Mouse (Mus musculus) layer of hippocampus, adult 8-10 months (tissue): ENCODE data around the gene Gpx1. TPM values are rescaled to one million over a fixed set of nuclear protein-coding genes. Genes with fewer than 3 reads are reported as not detected.

Experiments used
- total RNA-seq, 4 experiments: library from RNA; stranded (reverse); gene quantifications; 2 replicates each; pipeline ENCODE4 v1.2.4; 2022

Gene Gpx1
- total RNA-seq, 4 experiments from 2014 or later, result 57.7 to 113 (median 78.2) TPM

Other genes with a start within 250 kb of the Gpx1 start
- gene Apeh, start 244.3 kb upstream of the Gpx1 start, total RNA-seq, result 10 to 100 TPM; 33.9 to 45.8 (median 35.5) TPM
- gene Bsn, start 148.5 kb upstream of the Gpx1 start, total RNA-seq, result 100 to 1,000 TPM; 192 to 224 (median 203) TPM
- 10 to 100 TPM; 70.4 to 75.9 (median 73.9) TPM for gene Dag1, start 74.9 kb upstream of the Gpx1 start, total RNA-seq
- gene Nicn1, start 48.5 kb upstream of the Gpx1 start, total RNA-seq, result 100 to 1,000 TPM; 106 to 131 (median 116) TPM
- 10 to 100 TPM; 30.1 to 37.2 (median 34.8) TPM for gene Amt, start 42.0 kb upstream of the Gpx1 start, total RNA-seq
- 100 to 1,000 TPM; 157 to 186 (median 166) TPM for gene Rhoa, start 32.8 kb upstream of the Gpx1 start, total RNA-seq
- gene Tcta, start 32.7 kb upstream of the Gpx1 start, total RNA-seq, result 10 to 100 TPM; 31.7 to 39.2 (median 36.8) TPM
- 100 to 1,000 TPM; 102 to 124 (median 112) TPM for gene Usp4, start 8.9 kb downstream of the Gpx1 start, total RNA-seq
- gene 1700102P08Rik, start 53.9 kb downstream of the Gpx1 start, total RNA-seq, result 1 to 10 TPM; 1.3 to 2.1 (median 1.9) TPM
- gene Ccdc36, start 89.6 kb downstream of the Gpx1 start, total RNA-seq, result under 1 TPM; 0.11 to 0.26 (median 0.15) TPM
- not detected for gene BC048562, start 97.6 kb downstream of the Gpx1 start, total RNA-seq
- 10 to 100 TPM; 31.3 to 44.7 (median 36.6) TPM for gene Ccdc71, start 121.6 kb downstream of the Gpx1 start, total RNA-seq
- 10 to 100 TPM; 22.0 to 32.0 (median 24.2) TPM for gene Klhdc8b, start 122.7 kb downstream of the Gpx1 start, total RNA-seq
- 10 to 100 TPM; 28.9 to 46.8 (median 34.7) TPM for gene Lamb2, start 140.8 kb downstream of the Gpx1 start, total RNA-seq
- gene Usp19, start 151.7 kb downstream of the Gpx1 start, total RNA-seq, result 100 to 1,000 TPM; 144 to 189 (median 157) TPM
- gene Qars, start 168.8 kb downstream of the Gpx1 start, total RNA-seq, result 10 to 100 TPM; 84.0 to 96.5 (median 89.4) TPM
- gene Qrich1, start 177.9 kb downstream of the Gpx1 start, total RNA-seq, result 100 to 1,000 TPM; 141 to 150 (median 146) TPM
- gene Impdh2, start 221.4 kb downstream of the Gpx1 start, total RNA-seq, result 10 to 100 TPM; 53.1 to 59.5 (median 58.0) TPM
- 10 to 100 TPM; 63.7 to 73.3 (median 70.0) TPM for gene Ndufaf3, start 228.5 kb downstream of the Gpx1 start, total RNA-seq
- 100 to 1,000 TPM in 1 of 4 experiments, 10 to 100 TPM in 3; 89.4 to 104 (median 95.7) TPM for gene Dalrd3, start 231.0 kb downstream of the Gpx1 start, total RNA-seq
- gene Wdr6, start 239.8 kb downstream of the Gpx1 start, total RNA-seq, result 100 to 1,000 TPM; 123 to 146 (median 129) TPM